Mouse (Mus musculus) forebrain, embryonic 10.5 days (tissue): ENCODE results near the gene Gm38431. TPM values are rescaled to one million over a fixed set of nuclear protein-coding genes. Genes with fewer than 3 reads are reported as not detected.

ENCODE experiments used
- DNase-seq: peaks from one replicate; pipeline ENCODE4 v3.0.0-alpha.2; 2017; ENCODE audit warnings: low spot score; ENCODE audit errors: extremely low spot score
- H3K27ac ChIP-seq: fragments of 300-500 bp; sonication (generic); 2 replicates; pipeline ENCODE4 v1.5.1; 2016; ENCODE audit warnings: mild to moderate bottlenecking
- H3K27me3 ChIP-seq: fragments of 300-500 bp; sonication (generic); 2 replicates; pipeline ENCODE4 v1.6.1; 2016; ENCODE audit warnings: mild to moderate bottlenecking; ENCODE audit not compliant: poor library complexity, severe bottlenecking
- H3K36me3 ChIP-seq: fragments of 300-500 bp; sonication (generic); replicated peaks from 2 replicates; pipeline ENCODE4 v1.6.1; 2016; ENCODE audit warnings: mild to moderate bottlenecking, moderate library complexity
- H3K4me1 ChIP-seq: fragments of 300-500 bp; sonication (generic); 2 replicates; pipeline ENCODE4 v1.6.1; 2016
- H3K4me3 ChIP-seq: fragments of 300-500 bp; sonication (generic); 2 replicates; pipeline ENCODE4 v1.5.1; 2016; ENCODE audit warnings: mild to moderate bottlenecking, moderate library complexity
- H3K9me3 ChIP-seq: fragments of 300-500 bp; sonication (generic); 2 replicates; pipeline ENCODE4 v1.6.1; 2016; ENCODE audit warnings: mild to moderate bottlenecking, moderate library complexity
- WGBS: fragments of 180-500 bp; shearing (Covaris S2); methylation state at CpG from one replicate; pipeline ENCODE4 v1.1.7; 2016; 5-methylcytosine and 5-hydroxymethylcytosine counted together
- polyA plus RNA-seq: library from polyadenylated mRNA; unstranded; fragments of >200 nt; fragmentation: Nextera tagmentation; extraction: Ambion mirVana; gene quantifications from 2 replicates; pipeline ENCODE4 v1.2.1, GENCODE M21; 2016

The Gm38431 gene
- polyA plus RNA-seq, 1 experiment from 2014 or later, result 3.1 TPM

GRCm38 (mm10) chr9:21097793-21098192, 6.0 kb upstream of the Gm38431 start:
- no peak for DNase-seq
- Histone ChIP-seq H3K27me3 (no peaks in the 10 kb centered on the region), H3K36me3 (peaks cover 15% of the 10 kb centered on the region), H3K27ac (no peak overlapping the region), H3K4me1 (peaks cover 15% of the 10 kb centered on the region), H3K9me3 (no peaks in the 10 kb centered on the region), H3K4me3 (no peak overlapping the region)
- 90% methylated on average over 8 of the region's 8 CpGs for WGBS

GRCm38 (mm10) chr9:21095958-21096357, 4.2 kb upstream of the Gm38431 start:
- no peak overlapping the region for H3K4me3 ChIP-seq
- H3K27ac ChIP-seq, result no peak overlapping the region
- H3K9me3 ChIP-seq, result no peaks in the 10 kb centered on the region
- peaks cover 7% of the 10 kb centered on the region for H3K36me3 ChIP-seq
- H3K4me1 ChIP-seq, result peaks cover 24% of the 10 kb centered on the region
- H3K27me3 ChIP-seq, result no peaks in the 10 kb centered on the region
- 71% methylated on average over 4 of the region's 4 CpGs for WGBS
- DNase-seq, result no peak

- H3K27ac ChIP-seq, result no peak overlapping the region
- WGBS, result 94% methylated on average over 9 of the region's 9 CpGs
These were observed 1.6 kb upstream of the Gm38431 start for GRCm38 (mm10) chr9:21093423-21093822.

GRCm38 (mm10) chr9:21090972-21091706, 658 bp downstream of the Gm38431 start:
- 5% methylated on average over 24 of the region's 24 CpGs for WGBS
- no peaks in the 10 kb centered on the region for H3K27me3 ChIP-seq
- no peaks in the 10 kb centered on the region for H3K9me3 ChIP-seq
- H3K4me3 ChIP-seq, result peak overlapping the region; percentile 70
- no peak for DNase-seq
- H3K27ac ChIP-seq, result peak overlapping the region; percentile 95
- H3K36me3 ChIP-seq, result peaks cover 54% of the 10 kb centered on the region
- peaks cover 29% of the 10 kb centered on the region for H3K4me1 ChIP-seq

More at GRCm38 (mm10) chr9:21093423-21093822, 1.6 kb upstream of the Gm38431 start:
- H3K4me1 ChIP-seq, result peaks cover 29% of the 10 kb centered on the region
- H3K9me3 ChIP-seq, result no peaks in the 10 kb centered on the region
- DNase-seq, result no peak
- H3K36me3 ChIP-seq, result peaks cover 31% of the 10 kb centered on the region
- H3K27me3 ChIP-seq, result no peaks in the 10 kb centered on the region
- H3K4me3 ChIP-seq, result no peak overlapping the region

GRCm38 (mm10) chr9:21090537-21090936, 1.3 kb downstream of the Gm38431 start:
- DNase-seq, result no peak
- Histone ChIP-seq H3K27ac (peak overlapping the region; percentile 95), H3K4me1 (peaks cover 24% of the 10 kb centered on the region), H3K9me3 (no peaks in the 10 kb centered on the region), H3K4me3 (peak overlapping the region; percentile 70), H3K36me3 (peaks cover 60% of the 10 kb centered on the region), H3K27me3 (no peaks in the 10 kb centered on the region)
- WGBS, result 91% methylated on average over 1 of the region's 1 CpGs

GRCm38 (mm10) chr9:21083324-21083723, 8.5 kb downstream of the Gm38431 start:
- DNase-seq, result no peak
- H3K27me3 ChIP-seq, result no peaks in the 10 kb centered on the region
- no peak overlapping the region for H3K4me3 ChIP-seq
- no peak overlapping the region for H3K27ac ChIP-seq
- peaks cover 100% of the 10 kb centered on the region for H3K36me3 ChIP-seq
- H3K4me1 ChIP-seq, result no peaks in the 10 kb centered on the region
- no peaks in the 10 kb centered on the region for H3K9me3 ChIP-seq
- 93% methylated on average over 3 of the region's 3 CpGs for WGBS

- Histone ChIP-seq H3K27ac (no peak overlapping the region), H3K36me3 (peaks cover 100% of the 10 kb centered on the region), H3K4me1 (no peaks in the 10 kb centered on the region), H3K27me3 (no peaks in the 10 kb centered on the region), H3K9me3 (no peaks in the 10 kb centered on the region), H3K4me3 (no peak overlapping the region)
- no peak for DNase-seq
- WGBS, result 91% methylated on average over 9 of the region's 9 CpGs
These were observed 10.7 kb downstream of the Gm38431 start for GRCm38 (mm10) chr9:21081127-21081526.

GRCm38 (mm10) chr9:21075625-21076024, 16.2 kb downstream of the Gm38431 start:
- Histone ChIP-seq H3K36me3 (peaks cover 80% of the 10 kb centered on the region), H3K9me3 (no peaks in the 10 kb centered on the region), H3K4me1 (peaks cover 26% of the 10 kb centered on the region), H3K4me3 (no peak overlapping the region), H3K27me3 (no peaks in the 10 kb centered on the region), H3K27ac (no peak overlapping the region)
- DNase-seq, result no peak
- WGBS, result 83% methylated on average over 3 of the region's 3 CpGs

GRCm38 (mm10) chr9:21074173-21074572, 17.6 kb downstream of the Gm38431 start:
- no peak for DNase-seq
- WGBS, result 85% methylated on average over 1 of the region's 1 CpGs

GRCm38 (mm10) chr9:21073044-21073840, 18.6 kb downstream of the Gm38431 start, which contains the start of the genes Gm49373 and Fdx1l:
TSS of gene Gm49373 (minus strand) at chr9:21073096.
TSS of gene Fdx1l (minus strand) at chr9:21073614.
- Histone ChIP-seq H3K27me3 (no peaks in the 10 kb centered on the region), H3K36me3 (peaks cover 74% of the 10 kb centered on the region), H3K4me1 (peaks cover 26% of the 10 kb centered on the region), H3K27ac (peak within 1 kb of the TSS; percentile 92), H3K9me3 (no peaks in the 10 kb centered on the region), H3K4me3 (peak within 1 kb of the TSS; percentile 71)
- peak; percentile 88 for DNase-seq
- WGBS, result 3% methylated on average over 58 of the region's 58 CpGs

More at GRCm38 (mm10) chr9:21074173-21074572, 17.6 kb downstream of the Gm38431 start:
- Histone ChIP-seq H3K9me3 (no peaks in the 10 kb centered on the region), H3K4me3 (peak overlapping the region; percentile 71; the same call in 1 of the 2 replicates), H3K36me3 (peaks cover 78% of the 10 kb centered on the region), H3K27me3 (no peaks in the 10 kb centered on the region), H3K4me1 (peaks cover 26% of the 10 kb centered on the region), H3K27ac (no peak overlapping the region)

- Histone ChIP-seq H3K36me3 (peaks cover 74% of the 10 kb centered on the region), H3K4me3 (peak overlapping the region; percentile 71), H3K4me1 (peaks cover 26% of the 10 kb centered on the region), H3K9me3 (no peaks in the 10 kb centered on the region), H3K27ac (peak overlapping the region; percentile 92), H3K27me3 (no peaks in the 10 kb centered on the region)
- peak; percentile 22 for DNase-seq
- WGBS, result 16% methylated on average over 4 of the region's 4 CpGs
These were observed 19.2 kb downstream of the Gm38431 start for GRCm38 (mm10) chr9:21072641-21073040.

GRCm38 (mm10) chr9:21067006-21067684, 24.7 kb downstream of the Gm38431 start, which contains the start of gene Zglp1:
TSS of gene Zglp1 (minus strand) at chr9:21067093.
- Histone ChIP-seq H3K9me3 (no peaks in the 10 kb centered on the region), H3K36me3 (peaks cover 84% of the 10 kb centered on the region)
- 86% methylated on average over 27 of the region's 27 CpGs for WGBS

More at GRCm38 (mm10) chr9:21067006-21067684, 24.7 kb downstream of the Gm38431 start, which contains the start of gene Zglp1:
- peaks cover 6% of the 10 kb centered on the region for H3K4me1 ChIP-seq
- H3K4me3 ChIP-seq, result no peak within 1 kb of the TSS
- no peaks in the 10 kb centered on the region for H3K27me3 ChIP-seq
- no peak within 1 kb of the TSS for H3K27ac ChIP-seq
- DNase-seq, result no peak
